In the genomic region with DNA sequence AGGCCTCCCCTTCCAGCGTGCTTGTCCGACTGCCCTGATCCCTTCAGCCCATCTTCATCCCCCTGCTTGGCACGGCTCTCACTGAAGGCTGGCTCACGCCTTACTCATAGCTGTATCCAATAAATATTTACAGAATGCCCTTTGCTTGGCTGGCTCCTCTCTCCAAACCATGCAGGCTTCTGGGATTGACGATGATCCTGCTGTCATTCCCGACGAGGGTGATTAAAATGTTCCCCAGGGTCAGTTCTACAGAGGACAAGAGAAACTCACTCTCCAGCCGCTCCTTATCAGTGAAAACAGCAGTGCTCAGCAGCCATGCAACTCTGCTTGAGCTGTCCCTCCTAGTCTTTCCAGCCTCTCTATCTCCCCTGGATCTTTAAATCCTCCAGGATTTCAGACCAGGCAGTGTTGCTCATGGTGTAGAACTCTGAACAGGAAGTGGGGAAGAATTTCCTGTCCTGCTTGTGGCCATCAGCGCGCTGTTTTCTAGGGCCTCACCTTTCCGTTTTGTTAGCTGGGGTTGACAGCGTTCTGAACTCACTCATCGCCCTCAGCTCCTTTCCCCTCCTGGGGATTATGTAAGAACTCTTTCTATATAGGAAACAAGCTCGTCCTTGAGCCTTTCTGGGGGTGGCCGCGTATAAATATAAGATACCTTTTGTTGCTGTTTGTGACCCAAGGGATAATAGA, we compare ENCODE assay signal across 12 mouse cellular contexts.
A peak's percentile ranks its signal among the peaks of the same experiment; 100 is the strongest.
DNase-seq lines count a peak whose midpoint lies in the region; ATAC-seq lines count a peak whose summit lies in the region.
"Had no signal": no experiment of that assay in that cellular context is flagged by ENCODE, and none has a peak within 500 bp of the region (broad histone marks: within the 10 kb centered on the region; RNA-seq: fewer than 3 reads in every experiment).

No protein-coding gene starts in this region.

- H3K27ac ChIP-seq in midbrain, embryonic 14.5 days (replicated peaks; ENCODE audit: low read depth, low read length), result no peak overlapping the region
- H3K27ac ChIP-seq in midbrain, embryonic 11.5 days (ENCODE audit: low read depth, low read length), result no peak overlapping the region
- H3K27ac ChIP-seq in heart, embryonic 11.5 days (ENCODE audit: low read depth, low read length), result peak overlapping the region; percentile 23; the same call in 1 of the 2 replicates
- H3K27ac ChIP-seq: embryonic facial prominence, embryonic 13.5 days; neural tube, embryonic 12.5 days had no signal

- WGBS in midbrain, embryonic 14.5 days, result 52% methylated on average over 16 of the region's 16 CpGs
- WGBS in midbrain, embryonic 11.5 days, result 62% methylated on average over 16 of the region's 16 CpGs
- 14% methylated on average over 16 of the region's 16 CpGs for WGBS in heart, embryonic 11.5 days (ENCODE audit: insufficient replicate concordance)

- H3K4me3 ChIP-seq in midbrain, embryonic 14.5 days (replicated peaks; ENCODE audit: low read depth, low read length), result no peak overlapping the region
- no peak overlapping the region for H3K4me3 ChIP-seq in midbrain, embryonic 11.5 days (ENCODE audit: low read depth, low read length)
- H3K4me3 ChIP-seq in heart, embryonic 11.5 days (ENCODE audit: low read depth, low read length), result no peak overlapping the region
- H3K4me3 ChIP-seq: embryonic facial prominence, embryonic 13.5 days; neural tube, embryonic 12.5 days had no signal

- no peaks in the 10 kb centered on the region for H3K9me3 ChIP-seq in midbrain, embryonic 14.5 days (ENCODE audit: control insufficient read depth, low read length)
- no peaks in the 10 kb centered on the region for H3K9me3 ChIP-seq in midbrain, embryonic 11.5 days (ENCODE audit: control insufficient read depth, low read length)
- no peaks in the 10 kb centered on the region for H3K9me3 ChIP-seq in heart, embryonic 11.5 days (replicated peaks; ENCODE audit: control insufficient read depth, low read length)
- H3K9me3 ChIP-seq: embryonic facial prominence, embryonic 13.5 days; neural tube, embryonic 12.5 days had no signal

- ATAC-seq in midbrain, embryonic 14.5 days (ENCODE audit: low FRiP score, low TSS enrichment), result no peak
- ATAC-seq in midbrain, embryonic 11.5 days (ENCODE audit: low FRiP score), result no peak
- ATAC-seq in heart, embryonic 11.5 days (replicated peaks; ENCODE audit: insufficient number of reproducible peaks, low FRiP score, low TSS enrichment), result no peak
- ATAC-seq: forebrain, postnatal 0 days had no signal

- H3K36me3 ChIP-seq in midbrain, embryonic 14.5 days (ENCODE audit: control insufficient read depth, insufficient read depth, low read length), result no peaks in the 10 kb centered on the region
- H3K36me3 ChIP-seq in midbrain, embryonic 11.5 days (ENCODE audit: control insufficient read depth, insufficient read depth, low read length), result no peaks in the 10 kb centered on the region
- no peaks in the 10 kb centered on the region for H3K36me3 ChIP-seq in heart, embryonic 11.5 days (ENCODE audit: control insufficient read depth, insufficient read depth, low read length)
- H3K36me3 ChIP-seq: embryonic facial prominence, embryonic 13.5 days; neural tube, embryonic 12.5 days had no signal

- peak; percentile 31 for DNase-seq in midbrain, embryonic 14.5 days
- no peak for DNase-seq in midbrain, embryonic 11.5 days (ENCODE audit: low spot score, missing footprints)
- DNase-seq in kidney, adult 9 months, result peak; percentile 38
- peak; percentile 73 for DNase-seq in lung, postnatal 36 days
- DNase-seq in B cell, adult 2 months, result no peak
- DNase-seq in cerebellum, postnatal 36 days, result no peak
- DNase-seq: cerebellum, adult 11-12 months; forebrain, postnatal 0 days; thymus, adult 18-20 months had no signal

- H3K4me1 ChIP-seq in midbrain, embryonic 14.5 days (ENCODE audit: control insufficient read depth, insufficient read depth, low read length), result peaks cover 5% of the 10 kb centered on the region; the same call in 1 of the 2 replicates
- H3K4me1 ChIP-seq in midbrain, embryonic 11.5 days (ENCODE audit: control insufficient read depth, insufficient read depth, low read length), result peaks cover 4% of the 10 kb centered on the region
- H3K4me1 ChIP-seq in heart, embryonic 11.5 days (ENCODE audit: control insufficient read depth, insufficient read depth, low read length), result peaks cover 18% of the 10 kb centered on the region
- H3K4me1 ChIP-seq: embryonic facial prominence, embryonic 13.5 days had no signal

- peak overlapping the region; percentile 16; the same call in 1 of the 2 replicates for H3K9ac ChIP-seq in midbrain, embryonic 14.5 days (replicated peaks; ENCODE audit: low read length)
- no peak overlapping the region for H3K9ac ChIP-seq in midbrain, embryonic 11.5 days (ENCODE audit: low read length)
- peak overlapping the region; percentile 24; the same call in 1 of the 2 replicates for H3K9ac ChIP-seq in heart, embryonic 11.5 days (ENCODE audit: low read depth, low read length)
- H3K9ac ChIP-seq: embryonic facial prominence, embryonic 13.5 days; forebrain, postnatal 0 days; neural tube, embryonic 12.5 days had no signal

- no peaks in the 10 kb centered on the region for H3K27me3 ChIP-seq in midbrain, embryonic 14.5 days (ENCODE audit: control insufficient read depth, insufficient read depth, low read length)
- H3K27me3 ChIP-seq in midbrain, embryonic 11.5 days (ENCODE audit: control insufficient read depth, insufficient read depth, low read length), result no peaks in the 10 kb centered on the region
- no peaks in the 10 kb centered on the region for H3K27me3 ChIP-seq in heart, embryonic 11.5 days (ENCODE audit: control insufficient read depth, insufficient read depth, low read length)
- H3K27me3 ChIP-seq: embryonic facial prominence, embryonic 13.5 days; neural tube, embryonic 12.5 days had no signal

- no peak overlapping the region for H3K4me2 ChIP-seq in midbrain, embryonic 14.5 days (ENCODE audit: low read length)
- H3K4me2 ChIP-seq in midbrain, embryonic 11.5 days, result no peak overlapping the region
- peak overlapping the region; percentile 42 for H3K4me2 ChIP-seq in heart, embryonic 11.5 days
- H3K4me2 ChIP-seq: embryonic facial prominence, embryonic 13.5 days; neural tube, embryonic 12.5 days had no signal

Comparison
In these comparisons a context has a peak if more than half of its experiments do, and no peak if none do; other contexts are left out.
1. DNase-seq: peak in midbrain, embryonic 14.5 days (single experiment), kidney, adult 9 months (single experiment) and lung, postnatal 36 days (single experiment); none in midbrain, embryonic 11.5 days (single experiment), B cell, adult 2 months (0 of 2) and cerebellum, postnatal 36 days (0 of 2).